Mouse (Mus musculus): ENCODE results near the gene Dph3. TPM values are rescaled to one million over a fixed set of nuclear protein-coding genes. Genes with fewer than 3 reads are reported as not detected.
A peak's percentile ranks its signal among the peaks of the same experiment; 100 is the strongest.

Gene Dph3
- polyA plus RNA-seq, 1 experiment = not detected

- H3K27ac ChIP-seq (ENCODE audit: insufficient read depth, low read depth, low read length) = no peak overlapping the region
- 67% methylated on average over 5 of the region's 5 CpGs for WGBS
- TF ChIP-seq POLR2A (IDR thresholded peaks at IDR 0.05; ENCODE audit: insufficient read depth, low read depth, low read length) (no peak), CTCF (IDR thresholded peaks at IDR 0.05; ENCODE audit: insufficient read depth, low read depth, low read length) (no peak)
- no peaks in the 10 kb centered on the region for H3K4me1 ChIP-seq (ENCODE audit: control insufficient read depth, insufficient read depth, low read length)
- H3K4me3 ChIP-seq (ENCODE audit: insufficient read depth, low read depth, low read length) = no peak overlapping the region
These were observed 43.4 kb downstream of the Dph3 start for GRCm38 (mm10) chr14:32042108-32042507.

DNA sequence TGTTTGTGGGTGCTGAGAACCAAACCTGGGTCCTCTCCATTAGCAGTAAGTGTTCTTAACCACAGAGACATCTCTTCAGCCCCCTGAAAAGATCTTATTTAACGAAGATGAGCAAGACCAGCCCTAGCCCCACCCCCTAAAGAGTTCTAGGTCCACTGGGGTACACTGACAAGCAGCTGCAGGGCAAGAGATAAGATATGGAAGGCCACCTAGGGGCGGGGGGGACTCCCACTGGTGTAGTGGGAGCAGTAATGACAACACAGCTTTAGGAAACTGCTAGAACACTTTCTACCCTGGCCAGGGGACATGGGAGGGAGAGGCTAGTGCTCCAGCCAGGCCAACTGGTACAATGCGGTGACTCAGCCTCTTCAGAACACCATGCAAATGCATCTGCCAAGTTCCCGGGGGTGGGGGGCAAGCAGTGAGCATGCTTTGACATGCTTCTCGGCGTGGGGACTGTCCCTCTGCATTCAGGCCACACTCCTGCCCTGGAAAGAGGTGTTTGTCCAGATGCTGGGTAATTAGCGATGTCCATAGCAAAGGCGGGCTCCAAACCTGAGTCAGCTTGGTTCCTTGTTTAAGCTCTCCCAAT is 47.8 kb downstream of the Dph3 start:
- TF ChIP-seq POLR2A (IDR thresholded peaks at IDR 0.05; ENCODE audit: insufficient read depth, low read depth, low read length) (no peak), CTCF (IDR thresholded peaks at IDR 0.05; ENCODE audit: insufficient read depth, low read depth, low read length) (no peak)
- WGBS = 76% methylated on average over 8 of the region's 8 CpGs
- H3K4me3 ChIP-seq (ENCODE audit: insufficient read depth, low read depth, low read length) = no peak overlapping the region
- H3K27ac ChIP-seq (ENCODE audit: insufficient read depth, low read depth, low read length) = no peak overlapping the region
- H3K4me1 ChIP-seq (ENCODE audit: control insufficient read depth, insufficient read depth, low read length) = no peaks in the 10 kb centered on the region

DNA sequence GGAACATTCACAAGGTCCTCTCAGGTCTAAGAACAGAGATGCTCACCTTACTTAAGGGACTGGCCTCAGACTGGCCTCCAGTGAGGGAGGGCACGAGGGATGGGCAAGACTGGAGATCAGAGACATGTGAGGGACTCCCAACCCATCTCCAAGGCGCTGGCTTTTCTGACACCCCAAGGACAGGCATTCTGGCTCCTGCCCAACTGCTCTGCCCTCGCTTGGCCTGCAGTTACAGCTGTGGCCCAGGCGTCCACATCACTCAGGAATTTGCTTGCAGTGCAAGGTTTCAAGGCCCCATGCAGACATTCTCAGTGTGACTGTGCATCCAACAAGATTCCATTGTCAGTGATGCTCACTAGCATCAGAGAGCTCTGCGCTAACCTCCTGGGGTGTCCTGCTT is 49.0 kb downstream of the Dph3 start:
- TF ChIP-seq POLR2A (IDR thresholded peaks at IDR 0.05; ENCODE audit: insufficient read depth, low read depth, low read length) (no peak), CTCF (IDR thresholded peaks at IDR 0.05; ENCODE audit: insufficient read depth, low read depth, low read length) (no peak)
- WGBS = 89% methylated on average over 5 of the region's 5 CpGs
- Histone ChIP-seq H3K4me3 (ENCODE audit: insufficient read depth, low read depth, low read length) (no peak overlapping the region), H3K27ac (ENCODE audit: insufficient read depth, low read depth, low read length) (no peak overlapping the region), H3K4me1 (ENCODE audit: control insufficient read depth, insufficient read depth, low read length) (no peaks in the 10 kb centered on the region)

- TF ChIP-seq CTCF (IDR thresholded peaks at IDR 0.05; ENCODE audit: insufficient read depth, low read depth, low read length) = peak; percentile 24; the same call in 1 of the 2 replicates
- TF ChIP-seq POLR2A (IDR thresholded peaks at IDR 0.05; ENCODE audit: insufficient read depth, low read depth, low read length) = no peak
- WGBS = 7% methylated on average over 4 of the region's 4 CpGs
- Histone ChIP-seq H3K4me3 (ENCODE audit: insufficient read depth, low read depth, low read length) (no peak overlapping the region), H3K4me1 (ENCODE audit: control insufficient read depth, insufficient read depth, low read length) (peaks cover 7% of the 10 kb centered on the region), H3K27ac (ENCODE audit: insufficient read depth, low read depth, low read length) (no peak overlapping the region)
These were observed 53.0 kb downstream of the Dph3 start for GRCm38 (mm10) chr14:32032522-32032921.

Other genes starting within 250 kb of the Dph3 start
- not detected in 2 replicates for gene Galnt15, start 56.7 kb downstream of the Dph3 start, polyA plus RNA-seq (2012; ENCODE audit: insufficient read depth, insufficient read length, low replicate concordance, missing spikeins)
- gene Oxnad1, start 355 bp downstream of the Dph3 start, polyA plus RNA-seq (2012; ENCODE audit: insufficient read depth, insufficient read length, low replicate concordance, missing spikeins) = not detected in 2 replicates
- gene Msmb, start 56.3 kb upstream of the Dph3 start, polyA plus RNA-seq (2012; ENCODE audit: insufficient read depth, insufficient read length, low replicate concordance, missing spikeins) = not detected in 2 replicates
- not detected in 2 replicates for gene Ncoa4, start 74.1 kb upstream of the Dph3 start, polyA plus RNA-seq (2012; ENCODE audit: insufficient read depth, insufficient read length, low replicate concordance, missing spikeins)
- gene Timm23, start 116.2 kb upstream of the Dph3 start, polyA plus RNA-seq (2012; ENCODE audit: insufficient read depth, insufficient read length, low replicate concordance, missing spikeins) = not detected in 2 replicates
- not detected in 2 replicates for gene Parg, start 116.2 kb upstream of the Dph3 start, polyA plus RNA-seq (2012; ENCODE audit: insufficient read depth, insufficient read length, low replicate concordance, missing spikeins)
- gene Ogdhl, start 236.3 kb upstream of the Dph3 start, polyA plus RNA-seq (2012; ENCODE audit: insufficient read depth, insufficient read length, low replicate concordance, missing spikeins) = not detected in 2 replicates